Mouse (Mus musculus) kidney, adult 2 months (tissue): ENCODE results near the gene Spns2. TPM values are rescaled to one million over a fixed set of nuclear protein-coding genes. Genes with fewer than 3 reads are reported as not detected.

Source experiments
- DNase-seq: peaks from one replicate; pipeline ENCODE4 v3.0.0; 2021
- H3K27ac ChIP-seq: fragments of 200-500 bp; 2 replicates; pipeline ENCODE4 v1.5.1; 2012; ENCODE audit warnings: low read depth, low read length, control low read depth, inconsistent platforms; ENCODE audit not compliant: insufficient read depth
- H3K27me3 ChIP-seq: fragments of 200-500 bp; replicated peaks from 2 replicates; pipeline ENCODE4 v1.6.1; 2012; ENCODE audit warnings: mild to moderate bottlenecking, moderate library complexity, low read length, inconsistent platforms; ENCODE audit not compliant: control insufficient read depth, insufficient read depth
- H3K36me3 ChIP-seq: fragments of 200-500 bp; 2 replicates; pipeline ENCODE4 v1.6.1; 2012; ENCODE audit warnings: mild to moderate bottlenecking, moderate library complexity, low read length, inconsistent platforms; ENCODE audit not compliant: control insufficient read depth, insufficient read depth
- H3K4me1 ChIP-seq: fragments of 200-500 bp; 2 replicates; pipeline ENCODE4 v1.6.1; 2011; ENCODE audit warnings: low read length; ENCODE audit not compliant: control insufficient read depth, insufficient read depth
- H3K4me3 ChIP-seq: fragments of 200-500 bp; 2 replicates; pipeline ENCODE4 v1.5.1; 2011; ENCODE audit warnings: mild to moderate bottlenecking, low read depth, low read length, control low read depth; ENCODE audit not compliant: insufficient read depth
- CTCF ChIP-seq: fragments of 200-500 bp; conservative IDR thresholded peaks from 2 replicates; pipeline ENCODE4 v1.5.1; 2011; ENCODE audit warnings: low read depth, mild to moderate bottlenecking, control low read depth, low read length, moderate library complexity, mixed read lengths; ENCODE audit not compliant: insufficient read depth, insufficient read length
- POLR2A ChIP-seq: fragments of 200-500 bp; IDR thresholded peaks from one replicate; pipeline ENCODE4 v1.6.1; 2011; ENCODE audit warnings: low read depth, low read length, control low read depth
- WGBS: fragments of 180-500 bp; shearing (Covaris S2); methylation state at CpG from one replicate; pipeline ENCODE4 v1.1.7; 2018; 5-methylcytosine and 5-hydroxymethylcytosine counted together
- polyA plus RNA-seq: library from polyadenylated mRNA; depleted of rRNA; stranded (reverse); fragments of >200 nt; gene quantifications from 2 replicates; pipeline ENCODE4 v1.2.3, GENCODE M21; 2012

The Spns2 gene
- polyA plus RNA-seq, 1 experiment = 102 TPM

GRCm38 (mm10) chr11:72418227-72418626 lies 71.5 kb downstream of the Spns2 start:
- H3K4me3 ChIP-seq = no peak overlapping the region
- peak; percentile 79 for DNase-seq
- TF ChIP-seq CTCF (no peak), POLR2A (no peak)
- H3K4me1 ChIP-seq = peaks cover 12% of the 10 kb centered on the region
- H3K36me3 ChIP-seq = no peaks in the 10 kb centered on the region
- no peaks in the 10 kb centered on the region for H3K27me3 ChIP-seq
- 33% methylated on average over 8 of the region's 8 CpGs for WGBS
- H3K27ac ChIP-seq = no peak overlapping the region

GRCm38 (mm10) chr11:72417376-72417775 lies 72.3 kb downstream of the Spns2 start:
- TF ChIP-seq POLR2A (no peak), CTCF (no peak)
- WGBS = 69% methylated on average over 4 of the region's 4 CpGs
- Histone ChIP-seq H3K27me3 (no peaks in the 10 kb centered on the region), H3K4me1 (peaks cover 12% of the 10 kb centered on the region), H3K4me3 (no peak overlapping the region), H3K27ac (no peak overlapping the region), H3K36me3 (no peaks in the 10 kb centered on the region)
- no peak for DNase-seq

- WGBS = 86% methylated on average over 5 of the region's 5 CpGs
- H3K4me1 ChIP-seq = peaks cover 16% of the 10 kb centered on the region
- no peak for TF ChIP-seq POLR2A
- no peak for TF ChIP-seq CTCF
- no peaks in the 10 kb centered on the region for H3K27me3 ChIP-seq
- no peak overlapping the region for H3K27ac ChIP-seq
- H3K4me3 ChIP-seq = no peak overlapping the region
- no peaks in the 10 kb centered on the region for H3K36me3 ChIP-seq
- no peak for DNase-seq
These were observed 73.0 kb downstream of the Spns2 start for GRCm38 (mm10) chr11:72416666-72417065.

GRCm38 (mm10) chr11:72415155-72415554 lies 74.5 kb downstream of the Spns2 start:
- Histone ChIP-seq H3K27me3 (no peaks in the 10 kb centered on the region), H3K27ac (no peak overlapping the region), H3K4me1 (peaks cover 16% of the 10 kb centered on the region), H3K36me3 (no peaks in the 10 kb centered on the region), H3K4me3 (no peak overlapping the region)
- TF ChIP-seq CTCF (no peak), POLR2A (no peak)
- DNase-seq = no peak
- WGBS = 81% methylated on average over 8 of the region's 8 CpGs

GRCm38 (mm10) chr11:72413601-72414190 lies 76.0 kb downstream of the Spns2 start:
- no peak for TF ChIP-seq POLR2A
- no peak for TF ChIP-seq CTCF
- Histone ChIP-seq H3K27ac (no peak overlapping the region), H3K4me1 (peaks cover 20% of the 10 kb centered on the region), H3K4me3 (no peak overlapping the region), H3K36me3 (no peaks in the 10 kb centered on the region), H3K27me3 (no peaks in the 10 kb centered on the region)
- no peak for DNase-seq
- 71% methylated on average over 5 of the region's 5 CpGs for WGBS

GRCm38 (mm10) chr11:72413016-72413415 lies 76.7 kb downstream of the Spns2 start:
- Histone ChIP-seq H3K27me3 (no peaks in the 10 kb centered on the region), H3K4me1 (peaks cover 14% of the 10 kb centered on the region), H3K36me3 (no peaks in the 10 kb centered on the region), H3K27ac (no peak overlapping the region), H3K4me3 (no peak overlapping the region)
- TF ChIP-seq POLR2A = no peak
- no peak for TF ChIP-seq CTCF
- 80% methylated on average over 7 of the region's 7 CpGs for WGBS
- DNase-seq = no peak

GRCm38 (mm10) chr11:72411945-72412344 lies 77.8 kb downstream of the Spns2 start:
- H3K4me3 ChIP-seq = peak overlapping the region; percentile 32; the same call in 1 of the 2 replicates

More at GRCm38 (mm10) chr11:72411945-72412344, 77.8 kb downstream of the Spns2 start:
- peaks cover 11% of the 10 kb centered on the region; the same call in 1 of the 2 replicates for H3K4me1 ChIP-seq
- H3K36me3 ChIP-seq = no peaks in the 10 kb centered on the region
- WGBS = 17% methylated on average over 9 of the region's 9 CpGs
- TF ChIP-seq CTCF (no peak), POLR2A (no peak)
- no peaks in the 10 kb centered on the region for H3K27me3 ChIP-seq
- peak overlapping the region; percentile 28; the same call in 1 of the 2 replicates for H3K27ac ChIP-seq
- no peak for DNase-seq
